Mouse (Mus musculus) forebrain, embryonic 13.5 days (tissue): ENCODE results near the gene Cyp2c65. TPM values are rescaled to one million over a fixed set of nuclear protein-coding genes. Genes with fewer than 3 reads are reported as not detected.
"Not testable (repeated sequence)": the region's sequence is repeated elsewhere in the genome, so short reads cannot be mapped to it uniquely, and the experiment has no call there.

Experiments used
- ATAC-seq: fragments of 200-750 bp; cut with Nextera tagmentation; 2 replicates; pipeline ENCODE4 v1.8.0; 2017
- H3K27ac ChIP-seq: fragments of 300-500 bp; sonication (generic); 2 replicates; pipeline ENCODE4 v1.5.1; 2015; ENCODE audit warnings: inconsistent platforms, mild to moderate bottlenecking, moderate library complexity
- H3K27me3 ChIP-seq: fragments of 300-500 bp; sonication (generic); 2 replicates; pipeline ENCODE4 v1.6.1; 2015; ENCODE audit warnings: mild to moderate bottlenecking, inconsistent platforms
- H3K36me3 ChIP-seq: fragments of 300-500 bp; sonication (generic); 2 replicates; pipeline ENCODE4 v1.6.1; 2015; ENCODE audit warnings: mild to moderate bottlenecking, inconsistent platforms; ENCODE audit not compliant: poor library complexity, severe bottlenecking
- H3K4me1 ChIP-seq: fragments of 300-500 bp; sonication (generic); 2 replicates; pipeline ENCODE4 v1.6.1; 2015; ENCODE audit warnings: inconsistent platforms
- H3K4me2 ChIP-seq: fragments of 300-500 bp; sonication (generic); 2 replicates; pipeline ENCODE4 v1.6.1; 2015; ENCODE audit warnings: inconsistent platforms, mild to moderate bottlenecking, moderate library complexity
- H3K4me3 ChIP-seq: fragments of 300-500 bp; sonication (generic); 2 replicates; pipeline ENCODE4 v1.5.1; 2015; ENCODE audit warnings: mild to moderate bottlenecking, inconsistent platforms
- H3K9ac ChIP-seq: fragments of 300-500 bp; sonication (generic); 2 replicates; pipeline ENCODE4 v1.6.1; 2015; ENCODE audit warnings: mild to moderate bottlenecking, inconsistent platforms
- H3K9me3 ChIP-seq: fragments of 300-500 bp; sonication (generic); replicated peaks from 2 replicates; pipeline ENCODE4 v1.6.1; 2016; ENCODE audit warnings: inconsistent platforms
- WGBS: fragments of 180-500 bp; shearing (Covaris S2); methylation state at CpG from one replicate; pipeline ENCODE4 v1.1.7; 2015; 5-methylcytosine and 5-hydroxymethylcytosine counted together
- polyA plus RNA-seq: library from polyadenylated mRNA; unstranded; fragments of >200 nt; fragmentation: Nextera tagmentation; extraction: Ambion mirVana; gene quantifications from 2 replicates; pipeline ENCODE4 v1.2.1, GENCODE M21; 2015

Cyp2c65 gene
- polyA plus RNA-seq, result not detected in 2 replicates

- Histone ChIP-seq H3K4me2 (no peak within 1 kb of the TSS), H3K36me3 (no peaks in the 10 kb centered on the region), H3K27ac (no peak within 1 kb of the TSS), H3K4me1 (no peaks in the 10 kb centered on the region), H3K27me3 (no peaks in the 10 kb centered on the region), H3K9me3 (0 out of 2 replicates have a peak, but pooled peaks cover 3% of the 10 kb centered on the region), H3K9ac (no peak within 1 kb of the TSS), H3K4me3 (no peak within 1 kb of the TSS)
- ATAC-seq, result no peak
- 65% methylated on average over 2 of the region's 2 CpGs for WGBS
Measured at GRCm38 (mm10) chr19:39060719-39061118, at the start of gene Cyp2c65. TSS of gene Cyp2c65 (plus strand) at chr19:39061015.

GRCm38 (mm10) chr19:39057928-39058327 lies 2.9 kb upstream of the Cyp2c65 start:
- H3K4me3 ChIP-seq, result no peak overlapping the region
- H3K4me1 ChIP-seq, result no peaks in the 10 kb centered on the region
- no peak overlapping the region for H3K4me2 ChIP-seq
- no peak overlapping the region for H3K9ac ChIP-seq
- no peaks in the 10 kb centered on the region; the same call in 1 of the 2 replicates for H3K9me3 ChIP-seq
- H3K27ac ChIP-seq, result no peak overlapping the region
- 97% methylated on average over 1 of the region's 1 CpGs for WGBS
- no peaks in the 10 kb centered on the region for H3K36me3 ChIP-seq
- no peaks in the 10 kb centered on the region for H3K27me3 ChIP-seq
- ATAC-seq, result no peak

- H3K4me3 ChIP-seq, H3K4me2 ChIP-seq, H3K27me3 ChIP-seq, ATAC-seq, H3K4me1 ChIP-seq, H3K27ac ChIP-seq, H3K9ac ChIP-seq, H3K36me3 ChIP-seq: not testable (repeated sequence)
- WGBS, result 71% methylated on average over 2 of the region's 2 CpGs
- peaks cover 24% of the 10 kb centered on the region for H3K9me3 ChIP-seq
Measured at GRCm38 (mm10) chr19:39098779-39099178, 38.0 kb downstream of the Cyp2c65 start.

- Histone ChIP-seq H3K27ac (no peak within 1 kb of the TSS), H3K27me3 (no peaks in the 10 kb centered on the region), H3K9ac (no peak within 1 kb of the TSS), H3K9me3 (no peaks in the 10 kb centered on the region; the same call in 1 of the 2 replicates), H3K4me1 (no peaks in the 10 kb centered on the region), H3K4me2 (no peak within 1 kb of the TSS), H3K4me3 (no peak within 1 kb of the TSS), H3K36me3 (no peaks in the 10 kb centered on the region)
- WGBS, result 82% methylated on average over 1 of the region's 1 CpGs
- ATAC-seq, result no peak
Measured at GRCm38 (mm10) chr19:39113644-39114043, 52.8 kb downstream of the Cyp2c65 start, which contains the start of gene Cyp2c66. TSS of gene Cyp2c66 (plus strand) at chr19:39113898.

Other genes with a start within 250 kb of the Cyp2c65 start
- gene Noc3l, start 241.8 kb upstream of the Cyp2c65 start, polyA plus RNA-seq, result 7.5 and 8.4 TPM in 2 replicates
- gene Tbc1d12, start 224.4 kb upstream of the Cyp2c65 start, polyA plus RNA-seq, result 3.4 and 3.8 TPM in 2 replicates
- 51.5 and 54.6 TPM in 2 replicates for gene Hells, start 130.1 kb upstream of the Cyp2c65 start, polyA plus RNA-seq
- gene Cyp2c55, start 54.0 kb upstream of the Cyp2c65 start, polyA plus RNA-seq, result not detected in 2 replicates
- gene Cyp2c66, start 52.9 kb downstream of the Cyp2c65 start, polyA plus RNA-seq, result not detected in 2 replicates
- gene Cyp2c29, start 208.4 kb downstream of the Cyp2c65 start, polyA plus RNA-seq, result not detected in 2 replicates